In genomic region chr11:46143342-46143741, GRCm38 (mm10) we compare ENCODE assay signal across 13 mouse cellular contexts. TPM values are rescaled to one million over a fixed set of nuclear protein-coding genes. Genes with fewer than 3 reads are reported as not detected.
"Had no signal": no experiment of that assay in that cellular context is flagged by ENCODE, and none has a peak within 500 bp of the region (broad histone marks: within the 10 kb centered on the region; RNA-seq: fewer than 3 reads in every experiment).

No protein-coding gene starts in this region.

- DNase-seq: retina, postnatal 1 day; right cerebral cortex, adult 18-20 months; right cerebral cortex, postnatal 14 days; right cerebral cortex, postnatal 25 days; right cerebral cortex, postnatal 4 days; spleen, adult 18-20 months; thymus, adult 18-20 months; thymus, adult 2 months; thymus, postnatal 14 days; thymus, postnatal 25 days; thymus, postnatal 36 days; thymus, postnatal 4 days had no signal

RNA-seq across cellular contexts. Expression of gene Nipal4, which starts 23.0 kb away (rescaled TPM):
- polyA plus RNA-seq: neural tube, embryonic 14.5 days had no signal
